ENCODE assay signal across 10 mouse cellular contexts in genomic region chr8:13538821-13539220, GRCm38 (mm10). TPM values are rescaled to one million over a fixed set of nuclear protein-coding genes. Genes with fewer than 3 reads are reported as not detected.
DNase-seq lines count a peak whose midpoint lies in the region; ATAC-seq and TF ChIP-seq lines count a peak whose summit lies in the region.
"Had no signal": no experiment of that assay in that cellular context is flagged by ENCODE, and none has a peak within 500 bp of the region (broad histone marks: within the 10 kb centered on the region; RNA-seq: fewer than 3 reads in every experiment).

No protein-coding gene starts in this region.

- DNase-seq in 3134 (ENCODE audit: extremely low read depth, insufficient read length, low spot score), result peak; percentile 65
- DNase-seq in frontal cortex, adult 2 months (ENCODE audit: extremely low spot score in 1 of 2, low spot score in 1 of 2), result peak; percentile 52 to 71
- peak; percentile 39 for DNase-seq in kidney, postnatal 10 days
- DNase-seq in lung, postnatal 0 days (ENCODE audit: low spot score), result peak; percentile 93
- DNase-seq in thymus, postnatal 36 days, result no peak
- DNase-seq in urinary bladder, postnatal 10 days (ENCODE audit: low spot score), result no peak

- no peaks in the 10 kb centered on the region for H3K9me3 ChIP-seq in forebrain, embryonic 15.5 days
- 0 out of 2 replicates have a peak, but pooled peaks cover 3% of the 10 kb centered on the region for H3K9me3 ChIP-seq in forebrain, embryonic 12.5 days
- no peaks in the 10 kb centered on the region for H3K9me3 ChIP-seq in lung, postnatal 0 days (ENCODE audit: low read length)
- H3K9me3 ChIP-seq: embryonic facial prominence, embryonic 12.5 days had no signal

- peak; percentile 58; the same call in 1 of the 2 replicates for ATAC-seq in forebrain, embryonic 15.5 days (replicated peaks)
- no peak for ATAC-seq in forebrain, embryonic 12.5 days (ENCODE audit: low FRiP score)
- peak; percentile 93 for ATAC-seq in lung, postnatal 0 days

- no peak overlapping the region for H3K4me3 ChIP-seq in forebrain, embryonic 15.5 days
- no peak overlapping the region for H3K4me3 ChIP-seq in forebrain, embryonic 12.5 days (replicated peaks)
- H3K4me3 ChIP-seq in lung, postnatal 0 days (ENCODE audit: low read depth, low read length), result no peak overlapping the region
- H3K4me3 ChIP-seq: embryonic facial prominence, embryonic 12.5 days had no signal

- no peak overlapping the region for H3K27ac ChIP-seq in forebrain, embryonic 15.5 days (replicated peaks)
- H3K27ac ChIP-seq in forebrain, embryonic 12.5 days, result no peak overlapping the region
- H3K27ac ChIP-seq in lung, postnatal 0 days (ENCODE audit: low read length), result no peak overlapping the region
- H3K27ac ChIP-seq: embryonic facial prominence, embryonic 12.5 days; macrophage had no signal

- no peak overlapping the region for H3K4me2 ChIP-seq in forebrain, embryonic 15.5 days (replicated peaks)
- no peak overlapping the region for H3K4me2 ChIP-seq in forebrain, embryonic 12.5 days
- H3K4me2 ChIP-seq in lung, postnatal 0 days (replicated peaks; ENCODE audit: low read depth, low read length), result no peak overlapping the region
- H3K4me2 ChIP-seq: embryonic facial prominence, embryonic 12.5 days had no signal

- no peaks in the 10 kb centered on the region; the same call in 1 of the 2 replicates for H3K4me1 ChIP-seq in forebrain, embryonic 15.5 days
- no peaks in the 10 kb centered on the region for H3K4me1 ChIP-seq in forebrain, embryonic 12.5 days
- H3K4me1 ChIP-seq in lung, postnatal 0 days (ENCODE audit: insufficient read depth, low read depth, low read length), result peaks cover 8% of the 10 kb centered on the region; the same call in 1 of the 2 replicates
- H3K4me1 ChIP-seq: embryonic facial prominence, embryonic 12.5 days had no signal

- TF ChIP-seq CTCF in lung, postnatal 0 days (IDR thresholded peaks at IDR 0.05), result peak; percentile 57

- no peaks in the 10 kb centered on the region for H3K36me3 ChIP-seq in forebrain, embryonic 15.5 days
- no peaks in the 10 kb centered on the region for H3K36me3 ChIP-seq in forebrain, embryonic 12.5 days (replicated peaks)
- H3K36me3 ChIP-seq in lung, postnatal 0 days (ENCODE audit: insufficient read depth, low read length), result no peaks in the 10 kb centered on the region
- H3K36me3 ChIP-seq: embryonic facial prominence, embryonic 12.5 days had no signal

- WGBS in forebrain, embryonic 15.5 days, result 57% methylated on average over 6 of the region's 6 CpGs
- 72% methylated on average over 6 of the region's 6 CpGs for WGBS in forebrain, embryonic 12.5 days
- 19% methylated on average over 6 of the region's 6 CpGs for WGBS in lung, postnatal 0 days

- no peaks in the 10 kb centered on the region for H3K27me3 ChIP-seq in forebrain, embryonic 15.5 days
- H3K27me3 ChIP-seq in forebrain, embryonic 12.5 days, result no peaks in the 10 kb centered on the region
- H3K27me3 ChIP-seq in lung, postnatal 0 days (replicated peaks; ENCODE audit: insufficient read depth, low read length), result no peaks in the 10 kb centered on the region
- H3K27me3 ChIP-seq: embryonic facial prominence, embryonic 12.5 days had no signal

- TF ChIP-seq EP300 in lung, postnatal 0 days (IDR thresholded peaks at IDR 0.05), result peak; percentile 39; the same call in 1 of the 2 replicates

- no peak overlapping the region for H3K9ac ChIP-seq in forebrain, embryonic 15.5 days (replicated peaks)
- H3K9ac ChIP-seq in forebrain, embryonic 12.5 days, result no peak overlapping the region
- no peak overlapping the region for H3K9ac ChIP-seq in lung, postnatal 0 days (replicated peaks; ENCODE audit: low read depth)
- H3K9ac ChIP-seq: embryonic facial prominence, embryonic 12.5 days had no signal

RNA-seq across cellular contexts. Expression of gene 1700029H14Rik, which starts 23.4 kb away (rescaled TPM):
- not detected in 2 replicates for polyA plus RNA-seq in forebrain, embryonic 15.5 days (2015; fragmentation: Nextera tagmentation; extraction: Ambion mirVana)
- polyA plus RNA-seq in forebrain, embryonic 12.5 days (2016; fragmentation: Nextera tagmentation; extraction: Ambion mirVana), result not detected in 2 replicates
- 0.14 TPM in 1 of 2 replicates, not detected in the other for polyA plus RNA-seq in frontal cortex, adult 2 months (2012; rRNA removed)
- not detected in 2 replicates for polyA plus RNA-seq in lung, postnatal 0 days (2015; fragmentation: Nextera tagmentation; extraction: Ambion mirVana)
- polyA plus RNA-seq: embryonic facial prominence, embryonic 12.5 days; macrophage had no signal

RNA-seq across cellular contexts. Expression of gene Gas6, which starts 44.5 kb away (rescaled TPM):
- 21.1 and 23.3 TPM in 2 replicates for polyA plus RNA-seq in forebrain, embryonic 15.5 days (2015; fragmentation: Nextera tagmentation; extraction: Ambion mirVana)
- 10.0 and 13.9 TPM in 2 replicates for polyA plus RNA-seq in forebrain, embryonic 12.5 days (2016; fragmentation: Nextera tagmentation; extraction: Ambion mirVana)
- polyA plus RNA-seq in frontal cortex, adult 2 months (2012; rRNA removed), result 86.0 and 90.9 TPM in 2 replicates
- polyA plus RNA-seq in lung, postnatal 0 days (2015; fragmentation: Nextera tagmentation; extraction: Ambion mirVana), result 177 and 201 TPM in 2 replicates

Comparison
In these comparisons a context has a peak if more than half of its experiments do, and no peak if none do; other contexts are left out.
1. DNase-seq: peak in 3134 (single experiment), frontal cortex, adult 2 months (2 of 2), kidney, postnatal 10 days (single experiment) and lung, postnatal 0 days (single experiment); none in thymus, postnatal 36 days (0 of 2) and urinary bladder, postnatal 10 days (single experiment).